Mouse (Mus musculus) liver, embryonic 14.5 days (tissue): ENCODE results near the gene Pex14. TPM values are rescaled to one million over a fixed set of nuclear protein-coding genes. Genes with fewer than 3 reads are reported as not detected.

Experiments
- ATAC-seq: fragments of 200-750 bp; cut with Nextera tagmentation; 2 replicates; pipeline ENCODE4 v1.8.0; 2017; ENCODE audit warnings: moderate number of reproducible peaks, mild to moderate bottlenecking, moderate library complexity; ENCODE audit not compliant: insufficient read depth
- DNase-seq, 3 experiments: peaks; one replicate each; pipeline ENCODE4 v3.0.0-alpha.2; 2012 to 2013; ENCODE audit warnings: low read depth in 3 of 3, low spot score in 3 of 3
- H3K27ac ChIP-seq: fragments of 300-500 bp; sonication (generic); 2 replicates; pipeline ENCODE4 v1.5.1; 2014; ENCODE audit warnings: moderate library complexity, mild to moderate bottlenecking, control low read depth, inconsistent platforms
- H3K27me3 ChIP-seq: fragments of 300-500 bp; sonication (generic); 2 replicates; pipeline ENCODE4 v1.6.1; 2014; ENCODE audit warnings: mild to moderate bottlenecking, low read length, moderate library complexity; ENCODE audit not compliant: control insufficient read depth, insufficient read depth
- H3K36me3 ChIP-seq: fragments of 300-500 bp; sonication (generic); replicated peaks from 2 replicates; pipeline ENCODE4 v1.6.1; 2014; ENCODE audit warnings: low read depth; ENCODE audit not compliant: control insufficient read depth, insufficient read depth
- H3K4me1 ChIP-seq, 2 experiments: fragments of 200-500 bp in 1 of 2; fragments of 300-500 bp in 1 of 2; sonication (generic) in 1 of 2; replicated peaks; 2 replicates each; pipeline ENCODE4 v1.6.1; 2012 to 2014; ENCODE audit warnings: antibody characterized with exemption in 1 of 2, inconsistent platforms in 1 of 2, low read length in 1 of 2; ENCODE audit not compliant: control insufficient read depth in 2 of 2, insufficient read depth in 2 of 2
- H3K4me2 ChIP-seq: fragments of 300-500 bp; sonication (generic); 2 replicates; pipeline ENCODE4 v1.6.1; 2014; ENCODE audit warnings: low read depth, mild to moderate bottlenecking, control low read depth, moderate library complexity
- H3K4me3 ChIP-seq, 2 experiments: fragments of 200-500 bp in 1 of 2; fragments of 300-500 bp in 1 of 2; sonication (generic) in 1 of 2; 2 replicates each; pipeline ENCODE4 v1.5.1; 2012 to 2014; ENCODE audit warnings: low read depth in 2 of 2, low read length in 2 of 2, mild to moderate bottlenecking in 2 of 2, control low read depth in 1 of 2, inconsistent platforms in 1 of 2, moderate library complexity in 1 of 2; ENCODE audit not compliant: insufficient read depth in 1 of 2
- H3K9ac ChIP-seq: fragments of 300-500 bp; sonication (generic); replicated peaks from 2 replicates; pipeline ENCODE4 v1.6.1; 2014; ENCODE audit warnings: mild to moderate bottlenecking, control low read depth, moderate library complexity
- H3K9me3 ChIP-seq: fragments of 300-500 bp; sonication (generic); 2 replicates; pipeline ENCODE4 v1.6.1; 2016; ENCODE audit warnings: low read length, mixed read lengths; ENCODE audit not compliant: control insufficient read depth
- CTCF ChIP-seq: IDR thresholded peaks from 2 replicates; pipeline ENCODE4 v1.5.1; 2016; ENCODE audit warnings: antibody characterized with exemption, low read depth, control low read depth
- EP300 ChIP-seq: IDR thresholded peaks from 2 replicates; pipeline ENCODE4 v1.6.1; 2016; ENCODE audit warnings: antibody characterized with exemption, low read depth
- WGBS: fragments of 180-500 bp; shearing (Covaris S2); extraction: QIAGEN DNeasy Blood & Tissue Kit; methylation state at CpG from one replicate; pipeline ENCODE4 v1.1.7; 2014; ENCODE audit not compliant: insufficient replicate concordance; 5-methylcytosine and 5-hydroxymethylcytosine counted together
- polyA plus RNA-seq, 2 experiments: library from polyadenylated mRNA; depleted of rRNA in 1 of 2; stranded (reverse) in 1 of 2; unstranded in 1 of 2; fragments of >200 nt; fragmentation: Nextera tagmentation in 1 of 2; extraction: Ambion mirVana in 1 of 2; gene quantifications; 2 replicates each; pipeline versions ENCODE4 v1.2.1 to v1.2.3; 2012 to 2014

The Pex14 gene
- polyA plus RNA-seq, 2 experiments: 11.4 to 14.9 TPM

DNA sequence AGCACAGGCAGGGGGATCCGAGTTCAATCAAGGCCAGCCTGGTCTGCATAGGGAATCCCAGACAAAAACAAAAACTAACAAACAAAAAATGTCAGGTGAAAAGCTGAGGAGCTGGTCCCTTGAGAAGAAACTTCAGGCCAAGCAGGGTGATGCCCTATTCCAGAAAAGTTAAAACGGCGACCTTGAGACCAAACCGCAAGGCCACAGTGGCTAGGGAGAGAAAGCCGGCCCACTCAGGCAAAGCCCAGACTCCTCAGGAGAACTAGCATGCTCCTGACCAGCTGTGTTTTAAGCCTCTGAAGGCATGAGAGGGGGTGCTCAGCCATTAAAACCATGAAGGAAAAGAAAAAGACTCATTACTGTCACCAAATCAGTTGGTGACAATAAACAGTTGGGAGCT, 14.3 kb downstream of the Pex14 start:
- Histone ChIP-seq H3K27me3 (no peaks in the 10 kb centered on the region), H3K4me3 (no peak overlapping the region), H3K4me2 (no peak overlapping the region), H3K4me1 (no peaks in the 10 kb centered on the region; a peak in 1 of 4 replicates), H3K27ac (no peak overlapping the region), H3K36me3 (no peaks in the 10 kb centered on the region), H3K9me3 (no peaks in the 10 kb centered on the region), H3K9ac (no peak overlapping the region)
- ATAC-seq (no peak), DNase-seq (no peak)
- no peak for TF ChIP-seq EP300
- TF ChIP-seq CTCF: no peak
- WGBS: 77% methylated on average over 5 of the region's 5 CpGs

DNA sequence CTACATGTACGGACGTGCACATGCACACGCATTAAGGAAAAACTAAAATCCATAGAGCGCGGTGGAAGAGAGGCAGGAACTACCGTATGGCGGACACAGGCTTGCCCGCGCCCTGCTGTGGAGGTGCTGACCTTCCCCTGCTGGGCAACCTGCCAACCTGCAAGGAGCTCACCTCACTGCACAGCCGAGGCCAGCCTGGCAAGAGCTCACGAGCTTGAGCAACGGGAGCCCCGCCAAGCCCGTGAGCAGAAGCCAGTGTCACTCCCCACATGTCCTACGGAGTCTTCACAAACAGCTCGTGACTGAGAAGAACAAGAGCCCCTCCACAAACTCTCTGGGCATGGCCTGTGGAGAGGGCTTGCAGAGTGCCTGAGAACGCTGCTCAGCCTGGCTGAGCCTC, 18.1 kb downstream of the Pex14 start:
- Histone ChIP-seq H3K4me1 (peaks cover 0 to 4% of the 10 kb centered on the region in 2 experiments; a peak in 2 of 4 replicates), H3K4me3 (no peak overlapping the region), H3K27ac (no peak overlapping the region), H3K9me3 (no peaks in the 10 kb centered on the region), H3K9ac (no peak overlapping the region), H3K4me2 (no peak overlapping the region), H3K36me3 (no peaks in the 10 kb centered on the region), H3K27me3 (no peaks in the 10 kb centered on the region)
- WGBS: 76% methylated on average over 17 of the region's 17 CpGs
- peak; percentile 67 for ATAC-seq
- DNase-seq: no peak
- TF ChIP-seq EP300: no peak
- no peak for TF ChIP-seq CTCF

DNA sequence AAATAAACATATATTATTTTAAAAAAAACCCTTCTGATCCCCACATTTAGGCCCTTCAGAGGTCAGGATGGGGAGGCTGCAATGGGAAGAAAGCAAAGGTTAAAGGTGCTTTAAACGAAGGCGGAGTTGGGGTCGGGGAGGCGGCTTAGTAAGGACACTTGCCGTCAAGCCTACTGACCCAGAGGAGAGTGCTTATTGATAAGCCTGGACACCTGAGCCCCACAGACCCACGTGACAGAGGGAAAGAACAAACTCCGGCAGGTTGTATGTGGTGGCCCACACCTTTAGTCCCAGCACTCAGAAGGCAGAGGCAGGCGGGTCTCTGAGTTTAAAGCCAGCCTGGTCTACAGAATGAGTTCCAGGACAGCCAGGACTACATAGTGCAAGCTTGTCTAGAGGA, 19.6 kb downstream of the Pex14 start:
- Histone ChIP-seq H3K27me3 (no peaks in the 10 kb centered on the region), H3K9ac (no peak overlapping the region), H3K36me3 (no peaks in the 10 kb centered on the region), H3K27ac (no peak overlapping the region), H3K4me2 (no peak overlapping the region), H3K4me3 (no peak overlapping the region), H3K4me1 (peaks cover 0 to 4% of the 10 kb centered on the region in 2 experiments; a peak in 2 of 4 replicates), H3K9me3 (no peaks in the 10 kb centered on the region)
- ATAC-seq: no peak
- no peak for DNase-seq
- TF ChIP-seq EP300: no peak
- no peak for TF ChIP-seq CTCF
- 75% methylated on average over 8 of the region's 8 CpGs for WGBS

DNA sequence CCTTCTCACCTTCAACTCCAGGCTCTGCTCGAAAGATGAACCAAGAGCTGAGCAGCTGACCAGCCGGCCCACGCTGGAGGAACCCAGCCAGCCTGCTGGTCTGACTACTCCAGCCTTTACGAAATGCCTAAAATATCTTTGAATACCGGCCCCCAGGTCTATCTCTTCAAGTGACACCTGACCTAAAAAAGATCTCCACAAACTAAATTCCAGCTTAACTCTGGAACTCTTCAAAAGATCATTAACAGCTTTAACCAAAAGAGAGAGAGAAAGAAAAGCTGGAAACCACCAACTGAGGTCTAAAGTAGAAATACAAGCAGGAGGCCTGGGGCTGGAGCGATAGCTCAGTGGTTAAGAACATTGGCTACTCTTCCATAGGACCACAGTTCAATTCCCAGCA, 20.0 kb downstream of the Pex14 start:
- TF ChIP-seq CTCF: no peak
- no peak for TF ChIP-seq EP300
- no peak overlapping the region for H3K27ac ChIP-seq
- ATAC-seq: no peak
- no peak for DNase-seq
- no peak overlapping the region for H3K9ac ChIP-seq
- H3K27me3 ChIP-seq: no peaks in the 10 kb centered on the region
- no peaks in the 10 kb centered on the region for H3K36me3 ChIP-seq
- H3K4me2 ChIP-seq: no peak overlapping the region
- WGBS: 71% methylated on average over 6 of the region's 6 CpGs
- no peaks in the 10 kb centered on the region for H3K9me3 ChIP-seq
- no peak overlapping the region for H3K4me3 ChIP-seq
- peaks cover 0 to 4% of the 10 kb centered on the region in 2 experiments; a peak in 2 of 4 replicates for H3K4me1 ChIP-seq

DNA sequence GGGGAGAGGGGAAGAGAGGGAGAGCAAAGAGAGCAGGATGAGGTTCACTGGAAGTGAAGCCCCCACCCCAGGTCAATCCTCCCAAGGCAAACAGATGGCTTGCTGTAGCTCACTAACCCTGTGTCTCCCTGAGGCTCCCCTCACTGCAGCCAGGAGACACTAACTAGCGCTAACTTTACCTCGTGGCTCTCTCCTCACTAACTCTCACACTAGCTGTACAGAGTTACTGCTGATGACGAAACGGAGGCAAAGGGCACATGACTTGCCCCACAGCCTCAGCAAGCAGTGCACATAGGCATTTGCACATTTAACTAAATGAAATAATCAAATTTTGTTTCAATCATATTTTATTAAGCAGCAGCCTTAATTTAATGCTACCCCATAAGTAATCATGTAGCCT, 21.4 kb downstream of the Pex14 start:
- peaks cover 0 to 4% of the 10 kb centered on the region in 2 experiments; a peak in 2 of 4 replicates for H3K4me1 ChIP-seq
- WGBS: 50% methylated on average over 4 of the region's 4 CpGs
- no peak overlapping the region for H3K9ac ChIP-seq
- DNase-seq (no peak), ATAC-seq (0 out of 2 replicates have a peak, but pooled peaks have one; percentile 14)
- H3K36me3 ChIP-seq: no peaks in the 10 kb centered on the region
- H3K27ac ChIP-seq: no peak overlapping the region
- no peaks in the 10 kb centered on the region for H3K9me3 ChIP-seq
- H3K4me3 ChIP-seq: no peak overlapping the region
- TF ChIP-seq EP300 (no peak), CTCF (no peak)
- no peak overlapping the region for H3K4me2 ChIP-seq
- H3K27me3 ChIP-seq: no peaks in the 10 kb centered on the region
